Mouse (Mus musculus) spleen, adult 2 months (tissue): Measurements from ENCODE around the gene Arhgap45.

ENCODE experiments used
- CTCF ChIP-seq: fragments of 200-500 bp; IDR thresholded peaks from 2 replicates; pipeline ENCODE4 v1.5.1; 2011; ENCODE audit warnings: mild to moderate bottlenecking, inconsistent platforms; ENCODE audit not compliant: insufficient read depth, insufficient read length, insufficient replicate concordance; ENCODE audit errors: extremely low read depth
- POLR2A ChIP-seq: fragments of 200-500 bp; IDR thresholded peaks from 2 replicates; pipeline ENCODE4 v1.6.1; 2011; ENCODE audit warnings: low read depth, low read length, inconsistent platforms

- no peak for TF ChIP-seq CTCF
- TF ChIP-seq POLR2A = no peak
These were observed 40.3 kb upstream of the Arhgap45 start for GRCm38 (mm10) chr10:79976071-79976721.
